Mouse (Mus musculus): ENCODE data around the gene Olfr1314. TPM values are rescaled to one million over a fixed set of nuclear protein-coding genes. Genes with fewer than 3 reads are reported as not detected.

The Olfr1314 gene
- polyA plus RNA-seq (2021; fragmentation: Nextera tagmentation): not detected in 2 replicates
- long read RNA-seq, experiment 1: 0 reads
- long read RNA-seq, experiment 2: 0 reads

GRCm38 (mm10) chr2:112096681-112097080 lies at the start of gene Olfr1314:
Gene Olfr1314, minus strand, starts transcription at chr2:112096781.

GRCm38 (mm10) chr2:112140029-112140428 lies 43.4 kb upstream of the Olfr1314 start, which contains the start of gene Olfr1317:
Gene Olfr1317, plus strand, starts transcription at chr2:112140329.

GRCm38 (mm10) chr2:112134877-112135276 lies 38.3 kb upstream of the Olfr1314 start, which contains the start of gene Olfr1316:
Gene Olfr1316, minus strand, starts transcription at chr2:112134977.

GRCm38 (mm10) chr2:112115340-112115739 lies 18.8 kb upstream of the Olfr1314 start, which contains the start of gene Olfr1315-ps1:
Gene Olfr1315-ps1, minus strand, starts transcription at chr2:112115440.

GRCm38 (mm10) chr2:112077743-112078142 lies 18.8 kb downstream of the Olfr1314 start, which contains the start of gene Olfr1313:
Gene Olfr1313, minus strand, starts transcription at chr2:112077843.

GRCm38 (mm10) chr2:112050138-112050537 lies 46.4 kb downstream of the Olfr1314 start, which contains the start of gene Olfr1312:
Gene Olfr1312, minus strand, starts transcription at chr2:112050238.

Other genes starting within 250 kb of the Olfr1314 start
- not detected in 2 replicates for gene Olfr1305, start 219.6 kb downstream of the Olfr1314 start, polyA plus RNA-seq (2021; fragmentation: Nextera tagmentation)
- not detected in 2 replicates for gene Olfr1306, start 180.5 kb downstream of the Olfr1314 start, polyA plus RNA-seq (2021; fragmentation: Nextera tagmentation)
- not detected in 2 replicates for gene Olfr1307, start 147.3 kb downstream of the Olfr1314 start, polyA plus RNA-seq (2021; fragmentation: Nextera tagmentation)
- not detected in 2 replicates for gene Olfr1308, start 131.8 kb downstream of the Olfr1314 start, polyA plus RNA-seq (2021; fragmentation: Nextera tagmentation)
- not detected in 2 replicates for gene Olfr1309, start 106.5 kb downstream of the Olfr1314 start, polyA plus RNA-seq (2021; fragmentation: Nextera tagmentation)
- not detected in 2 replicates for gene Olfr1310, start 84.1 kb downstream of the Olfr1314 start, polyA plus RNA-seq (2021; fragmentation: Nextera tagmentation)
- not detected in 2 replicates for gene Olfr1311, start 72.4 kb downstream of the Olfr1314 start, polyA plus RNA-seq (2021; fragmentation: Nextera tagmentation)
- gene Olfr1312, start 46.5 kb downstream of the Olfr1314 start, polyA plus RNA-seq (2021; fragmentation: Nextera tagmentation): not detected in 2 replicates
- not detected in 2 replicates for gene Olfr1313, start 18.9 kb downstream of the Olfr1314 start, polyA plus RNA-seq (2021; fragmentation: Nextera tagmentation)
- gene Olfr1315-ps1, start 18.7 kb upstream of the Olfr1314 start, polyA plus RNA-seq (2021; fragmentation: Nextera tagmentation): not detected in 2 replicates
- not detected in 2 replicates for gene Olfr1316, start 38.2 kb upstream of the Olfr1314 start, polyA plus RNA-seq (2021; fragmentation: Nextera tagmentation)
- not detected in 2 replicates for gene Olfr1317, start 43.5 kb upstream of the Olfr1314 start, polyA plus RNA-seq (2021; fragmentation: Nextera tagmentation)
- not detected in 2 replicates for gene Olfr1318, start 57.4 kb upstream of the Olfr1314 start, polyA plus RNA-seq (2021; fragmentation: Nextera tagmentation)
- 41.7 and 89.1 TPM in 2 replicates for gene Lpcat4, start 142.7 kb upstream of the Olfr1314 start, polyA plus RNA-seq (2021; fragmentation: Nextera tagmentation)
- 0.09 and 0.15 TPM in 2 replicates for gene Nutm1, start 162.5 kb upstream of the Olfr1314 start, polyA plus RNA-seq (2021; fragmentation: Nextera tagmentation)
- 289 TPM in 2 replicates for gene Nop10, start 165.1 kb upstream of the Olfr1314 start, polyA plus RNA-seq (2021; fragmentation: Nextera tagmentation)
- 15.8 and 15.9 TPM in 2 replicates for gene Slc12a6, start 169.0 kb upstream of the Olfr1314 start, polyA plus RNA-seq (2021; fragmentation: Nextera tagmentation)
- gene Gm21985, start 169.5 kb upstream of the Olfr1314 start, polyA plus RNA-seq (2021; fragmentation: Nextera tagmentation): 0.29 TPM in 1 of 2 replicates, not detected in the other